Mouse (Mus musculus): ENCODE results near the gene Thtpa. TPM values are rescaled to one million over a fixed set of nuclear protein-coding genes. Genes with fewer than 3 reads are reported as not detected.

The Thtpa gene
- total and polyA plus RNA-seq, 3 experiments = 9.0 to 13.2 TPM; not detected in 1

GRCm38 (mm10) chr14:55125711-55126110, 31.1 kb downstream of the Thtpa start:
- Histone ChIP-seq H3K4me3 (ENCODE audit: control insufficient read depth in 1 of 2, insufficient read depth in 1 of 2, low read depth in 2 of 2, low read length in 2 of 2) (no peak overlapping the region), H3K4me1 (ENCODE audit: control insufficient read depth in 1 of 2, insufficient read depth in 2 of 2, low read length in 2 of 2) (no peaks in the 10 kb centered on the region), H3K27ac (ENCODE audit: control insufficient read depth, low read depth, low read length) (no peak overlapping the region), H3K9me3 (replicated peaks; ENCODE audit: insufficient read depth, low read length) (no peaks in the 10 kb centered on the region), H3K27me3 (ENCODE audit: control insufficient read depth in 1 of 2, insufficient read depth in 2 of 2, low read length in 2 of 2) (peaks cover 8 to 14% of the 10 kb centered on the region in 2 experiments), H3K79me2 (ENCODE audit: control insufficient read depth, insufficient read depth, low read length, poor library complexity) (no peaks in the 10 kb centered on the region), H3K36me3 (ENCODE audit: control insufficient read depth in 1 of 2, insufficient read depth in 2 of 2, low read length in 2 of 2) (no peaks in the 10 kb centered on the region), H3K9ac (ENCODE audit: control insufficient read depth, low read depth, low read length, poor library complexity, severe bottlenecking) (no peak overlapping the region)
- TF ChIP-seq UBTF (IDR thresholded peaks at IDR 0.05; ENCODE audit: borderline replicate concordance, insufficient read depth, low read depth, low read length) (no peak), ELF1 (IDR thresholded peaks at IDR 0.05; ENCODE audit: low read depth, low read length) (no peak), SMC3 (IDR thresholded peaks at IDR 0.05; ENCODE audit: low read depth, low read length) (no peak), MAX (IDR thresholded peaks at IDR 0.05; ENCODE audit: low read length) (no peak), MAFK (IDR thresholded peaks at IDR 0.05; ENCODE audit: borderline replicate concordance, low read depth, low read length) (no peak)
- DNase-seq (ENCODE audit: low read depth, low spot score) = no peak

DNA sequence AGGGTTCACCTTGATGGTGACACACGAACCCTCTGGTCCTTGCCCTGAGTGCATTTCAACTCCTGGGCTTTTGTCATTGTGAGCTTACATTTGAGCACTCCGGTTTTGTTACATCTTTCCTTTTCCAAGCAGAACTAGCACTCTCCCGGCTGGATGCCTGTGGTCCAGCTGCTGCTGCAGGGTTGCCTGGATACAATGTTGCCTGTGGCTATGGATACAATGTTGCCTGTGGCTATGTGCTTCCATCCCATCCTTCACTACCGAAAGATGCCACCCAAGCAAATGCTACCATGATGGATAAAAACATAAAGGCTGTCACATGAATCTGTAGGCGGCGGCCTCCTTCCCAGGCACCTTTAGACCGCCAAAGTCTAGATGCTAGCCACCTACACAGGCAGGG, 31.9 kb downstream of the Thtpa start:
- H3K4me1 ChIP-seq (ENCODE audit: control insufficient read depth in 1 of 2, insufficient read depth in 2 of 2, low read length in 2 of 2) = no peaks in the 10 kb centered on the region
- H3K79me2 ChIP-seq (ENCODE audit: control insufficient read depth, insufficient read depth, low read length, poor library complexity) = no peaks in the 10 kb centered on the region
- H3K9ac ChIP-seq (ENCODE audit: control insufficient read depth, low read depth, low read length, poor library complexity, severe bottlenecking) = no peak overlapping the region
- TF ChIP-seq CTCF (IDR thresholded peaks at IDR 0.05 in 2 of 3, conservative IDR thresholded peaks at IDR 0.05 in 1 of 3; ENCODE audit: control insufficient read depth in 1 of 3, insufficient read depth in 1 of 3, low read depth in 2 of 3, low read length in 3 of 3, poor library complexity in 1 of 3, severe bottlenecking in 1 of 3) = no peak
- TF ChIP-seq HCFC1 (IDR thresholded peaks at IDR 0.05; ENCODE audit: low read depth, low read length) = no peak
- TF ChIP-seq POLR2AphosphoS5 (IDR thresholded peaks at IDR 0.05; ENCODE audit: borderline replicate concordance, low read depth, low read length) = no peak
- H3K27me3 ChIP-seq (ENCODE audit: control insufficient read depth in 1 of 2, insufficient read depth in 2 of 2, low read length in 2 of 2) = peaks cover 10 to 14% of the 10 kb centered on the region in 2 experiments
- H3K27ac ChIP-seq (ENCODE audit: control insufficient read depth, low read depth, low read length) = no peak overlapping the region
- no peak overlapping the region for H3K4me3 ChIP-seq (ENCODE audit: control insufficient read depth in 1 of 2, insufficient read depth in 1 of 2, low read depth in 2 of 2, low read length in 2 of 2)
- H3K9me3 ChIP-seq (replicated peaks; ENCODE audit: insufficient read depth, low read length) = no peaks in the 10 kb centered on the region
- H3K36me3 ChIP-seq (ENCODE audit: control insufficient read depth in 1 of 2, insufficient read depth in 2 of 2, low read length in 2 of 2) = no peaks in the 10 kb centered on the region
- no peak for DNase-seq (ENCODE audit: low read depth, low spot score)

DNA sequence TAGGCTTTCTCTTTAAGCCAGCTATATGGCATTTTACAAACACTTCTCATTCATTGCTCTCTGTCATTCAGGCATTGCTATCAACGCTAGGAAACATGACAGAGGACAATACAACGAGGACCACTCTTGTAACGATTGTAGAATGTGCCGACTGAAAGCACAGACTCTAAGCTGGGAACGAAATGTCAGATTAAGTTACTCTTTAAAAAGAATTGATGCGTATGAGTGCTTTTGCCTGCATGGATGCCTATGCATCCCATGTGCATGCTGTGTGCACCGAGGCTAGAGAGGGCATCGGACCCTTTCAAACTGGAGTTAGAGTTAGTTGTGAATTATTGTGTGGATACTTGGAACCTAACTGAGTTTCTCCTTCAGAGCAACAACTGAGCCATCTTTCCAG, 41.1 kb downstream of the Thtpa start:
- no peak overlapping the region for H3K27ac ChIP-seq (ENCODE audit: control insufficient read depth, low read depth, low read length)
- TF ChIP-seq ZC3H11A (IDR thresholded peaks at IDR 0.05; ENCODE audit: low read depth, low read length) (no peak), ZNF384 (IDR thresholded peaks at IDR 0.05; ENCODE audit: low read depth, low read length) (no peak), TBP (IDR thresholded peaks at IDR 0.05; ENCODE audit: low read depth, low read length) (no peak), RAD21 (IDR thresholded peaks at IDR 0.05; ENCODE audit: low read depth, low read length) (no peak), MAFK (IDR thresholded peaks at IDR 0.05; ENCODE audit: borderline replicate concordance, low read depth, low read length) (no peak), JUND (IDR thresholded peaks at IDR 0.05; ENCODE audit: low read depth, low read length) (no peak), POLR2AphosphoS5 (IDR thresholded peaks at IDR 0.05; ENCODE audit: borderline replicate concordance, low read depth, low read length) (no peak), CHD1 (IDR thresholded peaks at IDR 0.05; ENCODE audit: low read depth, low read length) (no peak), SMC3 (IDR thresholded peaks at IDR 0.05; ENCODE audit: low read depth, low read length) (no peak), NELFE (IDR thresholded peaks at IDR 0.05; ENCODE audit: low read depth, low read length) (no peak), MAX (IDR thresholded peaks at IDR 0.05; ENCODE audit: low read length) (no peak)
- no peak for DNase-seq (ENCODE audit: low read depth, low spot score)
- peaks cover 10 to 11% of the 10 kb centered on the region in 2 experiments for H3K27me3 ChIP-seq (ENCODE audit: control insufficient read depth in 1 of 2, insufficient read depth in 2 of 2, low read length in 2 of 2)
- H3K4me3 ChIP-seq (ENCODE audit: control insufficient read depth in 1 of 2, insufficient read depth in 1 of 2, low read depth in 2 of 2, low read length in 2 of 2) = no peak overlapping the region
- no peaks in the 10 kb centered on the region for H3K9me3 ChIP-seq (replicated peaks; ENCODE audit: insufficient read depth, low read length)
- no peak overlapping the region for H3K9ac ChIP-seq (ENCODE audit: control insufficient read depth, low read depth, low read length, poor library complexity, severe bottlenecking)
- no peaks in the 10 kb centered on the region for H3K4me1 ChIP-seq (ENCODE audit: control insufficient read depth in 1 of 2, insufficient read depth in 2 of 2, low read length in 2 of 2)
- no peaks in the 10 kb centered on the region for H3K79me2 ChIP-seq (ENCODE audit: control insufficient read depth, insufficient read depth, low read length, poor library complexity)
- no peaks in the 10 kb centered on the region for H3K36me3 ChIP-seq (ENCODE audit: control insufficient read depth in 1 of 2, insufficient read depth in 2 of 2, low read length in 2 of 2)

Data from MEL (cell line).